Mouse (Mus musculus) stomach, embryonic 16.5 days (tissue): ENCODE measurements at regions not wholly inside any gene's neighbourhood (a gene's known extent, or its start where the extent isn't known, plus 50 kb on each side); places are given as distances from the start of the nearest gene placed in this dataset.

Experiments used
- ATAC-seq: fragments of 200-750 bp; cut with Nextera tagmentation; 2 replicates; pipeline ENCODE4 v1.8.0; 2017; ENCODE audit warnings: moderate number of reproducible peaks, moderate TSS enrichment; ENCODE audit not compliant: insufficient read depth, low FRiP score
- H3K27ac ChIP-seq: fragments of 300-500 bp; sonication (generic); 2 replicates; pipeline ENCODE4 v1.5.1; 2014; ENCODE audit warnings: low read length
- H3K27me3 ChIP-seq: fragments of 300-500 bp; sonication (generic); 2 replicates; pipeline ENCODE4 v1.6.1; 2014; ENCODE audit warnings: low read length, control low read depth, mixed read lengths; ENCODE audit not compliant: control insufficient read depth, insufficient read depth
- H3K36me3 ChIP-seq: fragments of 300-500 bp; sonication (generic); 2 replicates; pipeline ENCODE4 v1.6.1; 2014; ENCODE audit warnings: low read length; ENCODE audit not compliant: control insufficient read depth, insufficient read depth
- H3K4me1 ChIP-seq: fragments of 300-500 bp; sonication (generic); 2 replicates; pipeline ENCODE4 v1.6.1; 2014; ENCODE audit warnings: low read length, control low read depth, mixed read lengths; ENCODE audit not compliant: control insufficient read depth, insufficient read depth
- H3K4me2 ChIP-seq: fragments of 300-500 bp; sonication (generic); 2 replicates; pipeline ENCODE4 v1.6.1; 2014; ENCODE audit warnings: low read depth, low read length, mixed read lengths
- H3K4me3 ChIP-seq: fragments of 300-500 bp; sonication (generic); replicated peaks from 2 replicates; pipeline ENCODE4 v1.5.1; 2014; ENCODE audit warnings: mild to moderate bottlenecking, low read length
- H3K9ac ChIP-seq: fragments of 300-500 bp; sonication (generic); 2 replicates; pipeline ENCODE4 v1.6.1; 2014; ENCODE audit warnings: low read length
- H3K9me3 ChIP-seq: fragments of 300-500 bp; sonication (generic); replicated peaks from 2 replicates; pipeline ENCODE4 v1.6.1; 2016; ENCODE audit warnings: low read length, control low read depth; ENCODE audit not compliant: control insufficient read depth
- WGBS: fragments of 180-500 bp; shearing (Covaris S2); extraction: QIAGEN DNeasy Blood & Tissue Kit; methylation state at CpG from one replicate; pipeline ENCODE4 v1.1.7; 2014; 5-methylcytosine and 5-hydroxymethylcytosine counted together

- ATAC-seq, result no peak
- H3K4me2 ChIP-seq, result no peak overlapping the region
- 89% methylated on average over 1 of the region's 1 CpGs for WGBS
- no peaks in the 10 kb centered on the region for H3K4me1 ChIP-seq
- H3K4me3 ChIP-seq, result no peak overlapping the region
- no peaks in the 10 kb centered on the region for H3K36me3 ChIP-seq
- no peaks in the 10 kb centered on the region for H3K9me3 ChIP-seq
- H3K9ac ChIP-seq, result no peak overlapping the region
- no peak overlapping the region for H3K27ac ChIP-seq
- no peaks in the 10 kb centered on the region for H3K27me3 ChIP-seq
Observed at GRCm38 (mm10) chr1:150260355-150260754, 58.9 kb upstream of the Pdc start.

- WGBS, result 45% methylated on average over 3 of the region's 3 CpGs
- Histone ChIP-seq H3K4me2 (no peak overlapping the region), H3K27me3 (no peaks in the 10 kb centered on the region), H3K9me3 (no peaks in the 10 kb centered on the region), H3K4me3 (no peak overlapping the region), H3K27ac (no peak overlapping the region), H3K4me1 (no peaks in the 10 kb centered on the region), H3K9ac (no peak overlapping the region), H3K36me3 (no peaks in the 10 kb centered on the region)
- ATAC-seq, result no peak
Observed at GRCm38 (mm10) chr1:150266502-150266901, 52.7 kb upstream of the Pdc start.

GRCm38 (mm10) chr1:150267003-150267402 lies 52.2 kb upstream of the Pdc start:
- no peak overlapping the region for H3K9ac ChIP-seq
- WGBS, result 85% methylated on average over 3 of the region's 3 CpGs

More at GRCm38 (mm10) chr1:150267003-150267402, 52.2 kb upstream of the Pdc start:
- no peaks in the 10 kb centered on the region for H3K27me3 ChIP-seq
- H3K9me3 ChIP-seq, result no peaks in the 10 kb centered on the region
- no peak for ATAC-seq
- no peak overlapping the region for H3K4me3 ChIP-seq
- H3K4me1 ChIP-seq, result no peaks in the 10 kb centered on the region
- H3K27ac ChIP-seq, result no peak overlapping the region
- H3K4me2 ChIP-seq, result no peak overlapping the region
- H3K36me3 ChIP-seq, result no peaks in the 10 kb centered on the region
